Mouse (Mus musculus) spleen, postnatal 10 days (tissue): ENCODE results near the gene Pappa.

Experiments
- DNase-seq, 2 experiments: peaks; one replicate each; pipeline ENCODE4 v3.0.0; 2021 to 2022; ENCODE audit warnings: low spot score in 2 of 2

Gene Pappa

GRCm38 (mm10) chr4:65272295-65272694 is 148.3 kb downstream of the Pappa start:
- no peak for DNase-seq

GRCm38 (mm10) chr4:65273299-65273851 is 149.4 kb downstream of the Pappa start:
- DNase-seq: no peak

- no peak for DNase-seq
These were observed 154.7 kb downstream of the Pappa start for GRCm38 (mm10) chr4:65278451-65279271.

GRCm38 (mm10) chr4:65279272-65279653 is 155.3 kb downstream of the Pappa start:
- DNase-seq: no peak

GRCm38 (mm10) chr4:65279979-65280677 is 156.2 kb downstream of the Pappa start:
- DNase-seq: no peak

GRCm38 (mm10) chr4:65280888-65281287 is 156.9 kb downstream of the Pappa start:
- no peak for DNase-seq

- no peak for DNase-seq
These were observed 159.6 kb downstream of the Pappa start for GRCm38 (mm10) chr4:65283611-65284010.

GRCm38 (mm10) chr4:65285165-65285564 is 161.2 kb downstream of the Pappa start:
- no peak for DNase-seq

GRCm38 (mm10) chr4:65289247-65289646 is 165.3 kb downstream of the Pappa start:
- DNase-seq: no peak

- DNase-seq: no peak
These were observed 171.8 kb downstream of the Pappa start for GRCm38 (mm10) chr4:65295741-65296140.

GRCm38 (mm10) chr4:65296356-65296967 is 172.5 kb downstream of the Pappa start:
- no peak for DNase-seq

GRCm38 (mm10) chr4:65296968-65297499 is 173.1 kb downstream of the Pappa start:
- DNase-seq: no peak

GRCm38 (mm10) chr4:65298212-65299181 is 174.5 kb downstream of the Pappa start:
- no peak for DNase-seq

GRCm38 (mm10) chr4:65299365-65299764 is 175.4 kb downstream of the Pappa start:
- DNase-seq: no peak

GRCm38 (mm10) chr4:65300431-65300830 is 176.5 kb downstream of the Pappa start:
- DNase-seq: no peak

GRCm38 (mm10) chr4:65302666-65303065 is 178.7 kb downstream of the Pappa start:
- no peak for DNase-seq

- DNase-seq: no peak
These were observed 194.0 kb downstream of the Pappa start for GRCm38 (mm10) chr4:65317877-65318525.

- no peak for DNase-seq
These were observed 197.4 kb downstream of the Pappa start for GRCm38 (mm10) chr4:65321340-65321739.

GRCm38 (mm10) chr4:65321959-65322358 is 198.0 kb downstream of the Pappa start:
- DNase-seq: no peak

- DNase-seq: no peak
These were observed 201.8 kb downstream of the Pappa start for GRCm38 (mm10) chr4:65325816-65326215.
